Mouse (Mus musculus): ENCODE data around the gene Mfap3l.

DNA sequence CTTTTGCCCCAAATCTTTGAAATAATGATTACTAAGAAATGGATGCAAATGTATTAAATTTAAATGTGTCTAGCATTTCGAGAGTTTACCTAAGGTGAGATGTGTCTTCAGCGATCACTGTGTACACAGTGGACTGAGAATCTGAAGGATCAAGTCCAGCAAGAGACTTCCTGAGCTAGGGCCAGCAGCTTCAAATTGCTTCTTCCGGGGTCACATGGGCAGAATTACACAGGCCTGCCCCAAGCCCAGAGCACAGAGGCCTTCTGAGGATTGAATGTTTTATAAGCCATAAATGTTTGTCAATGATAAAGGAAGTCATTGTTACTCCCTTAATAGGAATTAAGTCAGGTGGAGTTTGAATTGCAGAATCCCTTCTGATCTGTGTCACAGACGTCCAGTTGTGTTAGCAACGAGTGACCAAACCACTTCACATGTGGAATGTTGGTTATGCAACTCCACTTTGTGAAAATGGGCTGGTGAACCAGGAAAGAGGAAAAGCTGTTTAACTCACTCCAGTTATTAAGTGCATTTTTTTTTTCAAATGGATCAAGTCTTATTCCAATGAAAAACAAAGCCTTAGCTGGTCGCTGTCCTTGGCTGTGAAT lies 10.9 kb downstream of the Mfap3l start:
- TF ChIP-seq CTCF (IDR thresholded peaks at IDR 0.05; ENCODE audit: low read depth) (no peak), EP300 (optimal IDR thresholded peaks at IDR 0.05) (no peak)
